Comparison of ENCODE assay signal across 17 mouse cellular contexts in the genomic region with DNA sequence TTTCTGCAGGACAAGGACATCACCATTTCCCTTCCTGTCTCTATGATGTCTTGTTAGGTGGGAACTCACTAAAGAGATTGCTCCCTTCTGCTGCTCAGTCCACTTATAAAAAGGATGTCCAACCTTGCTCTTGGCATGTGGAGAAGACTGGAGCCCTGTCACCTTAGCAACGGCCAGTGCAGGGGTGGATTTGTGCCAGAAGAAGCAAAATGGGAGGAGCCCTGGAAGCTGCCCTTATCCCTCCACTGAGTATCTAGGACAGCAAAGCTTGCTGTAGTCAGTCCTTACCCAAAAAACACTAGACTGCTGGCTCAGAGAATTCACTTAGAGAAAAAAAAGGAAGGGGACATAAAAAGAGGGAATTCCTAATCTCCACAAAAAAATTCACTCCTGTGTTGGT. TPM values are rescaled to one million over a fixed set of nuclear protein-coding genes. Genes with fewer than 3 reads are reported as not detected.
DNase-seq lines count a peak whose midpoint lies in the region; ATAC-seq and TF ChIP-seq lines count a peak whose summit lies in the region.
"Had no signal": no experiment of that assay in that cellular context is flagged by ENCODE, and none has a peak within 500 bp of the region (broad histone marks: within the 10 kb centered on the region; RNA-seq: fewer than 3 reads in every experiment).

No protein-coding gene starts in this region.

- H3K27ac ChIP-seq in lung, embryonic 14.5 days (ENCODE audit: low read depth): no peak overlapping the region
- H3K27ac ChIP-seq in neural tube, embryonic 15.5 days (replicated peaks): no peak overlapping the region
- H3K27ac ChIP-seq: forebrain, embryonic 15.5 days; heart, embryonic 10.5 days; liver, embryonic 12.5 days; neural tube, embryonic 12.5 days had no signal

- no peaks in the 10 kb centered on the region for H3K27me3 ChIP-seq in lung, embryonic 14.5 days (ENCODE audit: insufficient read depth, low read length)
- no peaks in the 10 kb centered on the region for H3K27me3 ChIP-seq in neural tube, embryonic 15.5 days (replicated peaks)
- H3K27me3 ChIP-seq: forebrain, embryonic 15.5 days; liver, embryonic 12.5 days; neural tube, embryonic 12.5 days had no signal

- H3K4me2 ChIP-seq in lung, embryonic 14.5 days: no peak overlapping the region
- H3K4me2 ChIP-seq in neural tube, embryonic 15.5 days: no peak overlapping the region
- H3K4me2 ChIP-seq: forebrain, embryonic 15.5 days; liver, embryonic 12.5 days; neural tube, embryonic 12.5 days had no signal

- WGBS in lung, embryonic 14.5 days: 16% methylated on average over 1 of the region's 1 CpGs
- WGBS in neural tube, embryonic 15.5 days: 48% methylated on average over 1 of the region's 1 CpGs

- ATAC-seq in lung, embryonic 14.5 days (ENCODE audit: insufficient read depth): no peak
- ATAC-seq in neural tube, embryonic 15.5 days (ENCODE audit: low FRiP score): no peak
- ATAC-seq: forebrain, embryonic 15.5 days; liver, embryonic 12.5 days had no signal

- peak; percentile 67 for DNase-seq in adrenal gland, adult 2 months
- no peak for DNase-seq in adrenal gland, adult 18-20 months (ENCODE audit: low spot score in 2 of 2)
- DNase-seq in lung, embryonic 14.5 days: peak; percentile 14
- no peak for DNase-seq in lung, adult 18-20 months
- DNase-seq in adrenal gland, postnatal 14 days: peak; percentile 59
- DNase-seq in kidney, adult 8-10 months: peak; percentile 85 to 87
- DNase-seq in frontal cortex, postnatal 25 days (ENCODE audit: low spot score in 2 of 2): no peak
- DNase-seq: gastrocnemius, postnatal 10 days; heart, postnatal 36 days; layer of hippocampus, adult 9-11 months; lung, postnatal 36 days; midbrain, embryonic 14.5 days had no signal

- TF ChIP-seq CTCF in lung, embryonic 14.5 days (IDR thresholded peaks at IDR 0.05; ENCODE audit: low read depth): no peak

- H3K4me1 ChIP-seq in lung, embryonic 14.5 days (ENCODE audit: insufficient read depth): no peaks in the 10 kb centered on the region
- H3K4me1 ChIP-seq in neural tube, embryonic 15.5 days: no peaks in the 10 kb centered on the region
- H3K4me1 ChIP-seq: forebrain, embryonic 15.5 days; heart, embryonic 10.5 days; liver, embryonic 12.5 days; neural tube, embryonic 12.5 days had no signal

- no peaks in the 10 kb centered on the region for H3K9me3 ChIP-seq in lung, embryonic 14.5 days (ENCODE audit: low read depth, low read length)
- no peaks in the 10 kb centered on the region for H3K9me3 ChIP-seq in neural tube, embryonic 15.5 days (replicated peaks)
- H3K9me3 ChIP-seq: forebrain, embryonic 15.5 days; liver, embryonic 12.5 days; neural tube, embryonic 12.5 days had no signal

- no peak overlapping the region for H3K9ac ChIP-seq in lung, embryonic 14.5 days
- H3K9ac ChIP-seq in neural tube, embryonic 15.5 days (replicated peaks): no peak overlapping the region
- H3K9ac ChIP-seq: forebrain, embryonic 15.5 days; liver, embryonic 12.5 days; neural tube, embryonic 12.5 days had no signal

- H3K36me3 ChIP-seq in lung, embryonic 14.5 days (ENCODE audit: insufficient read depth): no peaks in the 10 kb centered on the region
- H3K36me3 ChIP-seq in neural tube, embryonic 15.5 days: no peaks in the 10 kb centered on the region
- H3K36me3 ChIP-seq: forebrain, embryonic 15.5 days; heart, embryonic 10.5 days; liver, embryonic 12.5 days; neural tube, embryonic 12.5 days had no signal

- no peak overlapping the region for H3K4me3 ChIP-seq in lung, embryonic 14.5 days (ENCODE audit: low read depth, low read length)
- H3K4me3 ChIP-seq in neural tube, embryonic 15.5 days (replicated peaks): no peak overlapping the region
- H3K4me3 ChIP-seq: forebrain, embryonic 15.5 days; heart, embryonic 10.5 days; liver, embryonic 12.5 days; neural tube, embryonic 12.5 days had no signal

RNA-seq across cellular contexts. Expression of gene Barx2, which starts 49.0 kb away (rescaled TPM):
- total RNA-seq in adrenal gland, adult 2 months (2021): not detected
- polyA plus RNA-seq in adrenal gland, adult 2 months (2012; rRNA removed): 0.04 TPM in 1 of 2 replicates, not detected in the other
- under 1 TPM in 1 of 2 experiments, not detected in 1; 0.29 TPM for total RNA-seq in adrenal gland, adult 18-20 months (2021)
- 0.22 and 0.36 TPM in 2 replicates for polyA plus RNA-seq in lung, embryonic 14.5 days (2014; fragmentation: Nextera tagmentation; extraction: Ambion mirVana)
- total RNA-seq in adrenal gland, postnatal 14 days (2021): not detected in 2 replicates
- 0.17 and 0.20 TPM in 2 replicates for polyA plus RNA-seq in neural tube, embryonic 15.5 days (2015; fragmentation: Nextera tagmentation; extraction: Ambion mirVana)
- total RNA-seq: heart, postnatal 36 days had no signal
- polyA plus RNA-seq: liver, embryonic 12.5 days had no signal

Comparison
In these comparisons a context has a peak if more than half of its experiments do, and no peak if none do; other contexts are left out.
1. DNase-seq: peak in adrenal gland, adult 2 months (single experiment), lung, embryonic 14.5 days (single experiment), adrenal gland, postnatal 14 days (single experiment) and kidney, adult 8-10 months (2 of 2); none in adrenal gland, adult 18-20 months (0 of 2), lung, adult 18-20 months (0 of 2) and frontal cortex, postnatal 25 days (0 of 2).